Mouse (Mus musculus) right cerebral cortex, postnatal 36 days (tissue): ENCODE measurements at regions not wholly inside any gene's neighbourhood (a gene's known extent, or its start where the extent isn't known, plus 50 kb on each side); places are given as distances from the start of the nearest gene placed in this dataset.

Experiments used
- DNase-seq, 2 experiments: peaks; one replicate each; pipeline ENCODE4 v3.0.0; 2022; ENCODE audit warnings: low spot score in 2 of 2, mixed read lengths in 1 of 2

DNA sequence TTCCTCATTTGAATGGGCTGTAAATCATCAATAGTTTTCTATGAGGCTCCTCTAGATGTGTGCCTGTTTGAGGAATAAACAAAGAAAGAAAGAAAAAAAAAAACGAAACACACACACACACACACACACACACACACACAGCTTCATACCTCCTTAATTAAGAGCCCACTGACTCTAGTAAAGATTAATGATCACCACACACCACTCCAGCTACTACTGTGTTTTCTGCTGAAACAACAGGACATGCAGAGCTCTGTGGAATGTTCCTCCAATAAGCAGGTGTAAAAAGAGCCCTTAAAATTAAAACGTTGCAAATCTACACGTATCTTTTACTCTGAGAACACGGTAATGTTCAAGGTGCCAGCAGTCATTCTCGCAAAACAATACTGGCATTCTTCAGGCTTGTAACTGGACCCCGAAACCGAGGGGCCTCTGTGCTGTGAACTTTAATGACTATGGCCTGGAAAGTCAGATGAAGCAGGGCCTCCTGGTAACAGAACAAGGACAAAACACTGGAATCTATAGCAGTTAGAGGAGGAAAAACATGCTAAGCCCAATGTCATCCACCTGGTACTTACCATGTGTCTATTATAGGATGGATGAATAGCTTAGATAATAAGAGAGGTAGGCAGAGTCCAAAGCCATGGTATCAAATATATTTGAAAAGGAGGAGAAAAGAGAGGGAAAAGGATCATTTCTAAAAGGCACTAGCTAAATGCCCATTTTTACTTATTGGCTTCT is 151.7 kb downstream of the Gm11361 start:
- DNase-seq, result no peak

DNA sequence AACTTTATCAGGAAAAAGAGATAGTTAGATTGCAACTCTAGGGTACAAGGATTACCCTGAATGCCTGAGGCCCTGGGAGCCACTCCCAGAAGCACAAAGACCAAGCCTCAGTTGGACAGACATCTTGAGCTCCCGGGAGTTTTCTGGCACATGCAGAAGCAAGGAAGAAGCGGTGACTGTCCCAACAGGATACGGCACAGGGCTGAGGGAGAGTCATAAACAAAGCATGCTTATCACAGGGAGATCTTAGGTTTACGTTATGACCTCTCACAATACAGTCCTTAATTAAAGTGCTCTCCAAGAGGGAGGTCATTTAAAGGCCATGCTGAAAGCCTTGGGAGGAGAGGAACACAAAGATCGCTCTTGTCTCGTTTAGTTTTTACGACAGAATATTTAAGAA is 143.1 kb downstream of the Gm11361 start:
- no peak for DNase-seq
